Mouse (Mus musculus) stomach, embryonic 15.5 days (tissue): ENCODE data around the gene Lama2. TPM values are rescaled to one million over a fixed set of nuclear protein-coding genes. Genes with fewer than 3 reads are reported as not detected.
"Not testable (repeated sequence)": the region's sequence is repeated elsewhere in the genome, so short reads cannot be mapped to it uniquely, and the experiment has no call there.

Experiments
- ATAC-seq: fragments of 200-750 bp; cut with Nextera tagmentation; 2 replicates; pipeline ENCODE4 v1.8.0; 2017; ENCODE audit warnings: low read depth, moderate number of reproducible peaks, moderate TSS enrichment; ENCODE audit not compliant: insufficient read depth, low FRiP score
- H3K27ac ChIP-seq: fragments of 300-500 bp; sonication (generic); 2 replicates; pipeline ENCODE4 v1.5.1; 2015; ENCODE audit warnings: mild to moderate bottlenecking, inconsistent platforms
- H3K27me3 ChIP-seq: fragments of 300-500 bp; sonication (generic); replicated peaks from 2 replicates; pipeline ENCODE4 v1.6.1; 2015; ENCODE audit warnings: inconsistent platforms
- H3K36me3 ChIP-seq: fragments of 300-500 bp; sonication (generic); 2 replicates; pipeline ENCODE4 v1.6.1; 2015; ENCODE audit warnings: inconsistent platforms
- H3K4me1 ChIP-seq: fragments of 300-500 bp; sonication (generic); 2 replicates; pipeline ENCODE4 v1.6.1; 2015; ENCODE audit warnings: inconsistent platforms
- H3K4me2 ChIP-seq: fragments of 300-500 bp; sonication (generic); 2 replicates; pipeline ENCODE4 v1.6.1; 2015; ENCODE audit warnings: mild to moderate bottlenecking, inconsistent platforms
- H3K4me3 ChIP-seq: fragments of 300-500 bp; sonication (generic); replicated peaks from 2 replicates; pipeline ENCODE4 v1.5.1; 2015; ENCODE audit warnings: inconsistent platforms
- H3K9ac ChIP-seq: fragments of 300-500 bp; sonication (generic); 2 replicates; pipeline ENCODE4 v1.6.1; 2015; ENCODE audit warnings: inconsistent platforms
- H3K9me3 ChIP-seq: fragments of 300-500 bp; sonication (generic); 2 replicates; pipeline ENCODE4 v1.6.1; 2016; ENCODE audit warnings: inconsistent platforms
- WGBS: fragments of 180-500 bp; shearing (Covaris S2); methylation state at CpG from one replicate; pipeline ENCODE4 v1.1.7; 2015; 5-methylcytosine and 5-hydroxymethylcytosine counted together
- polyA plus RNA-seq: library from polyadenylated mRNA; unstranded; fragments of >200 nt; fragmentation: Nextera tagmentation; extraction: Ambion mirVana; gene quantifications from 2 replicates; pipeline ENCODE4 v1.2.1, GENCODE M21; 2015

Gene Lama2
- polyA plus RNA-seq, 1 experiment from 2014 or later = 15.0 TPM

GRCm38 (mm10) chr10:26936056-26936455 lies 683.5 kb downstream of the Lama2 start:
- not testable (repeated sequence) for H3K27ac ChIP-seq, H3K9ac ChIP-seq, H3K27me3 ChIP-seq, H3K4me1 ChIP-seq, H3K36me3 ChIP-seq, H3K4me2 ChIP-seq, ATAC-seq, H3K9me3 ChIP-seq, H3K4me3 ChIP-seq
- 90% methylated on average over 6 of the region's 6 CpGs for WGBS
